Mouse (Mus musculus) myocyte (in vitro differentiated cells): ENCODE data around the gene Terb1. TPM values are rescaled to one million over a fixed set of nuclear protein-coding genes. Genes with fewer than 3 reads are reported as not detected.

ENCODE experiments used
- H3K27me3 ChIP-seq: one replicate; pipeline ENCODE4 v1.6.1; 2011; ENCODE audit not compliant: control insufficient read depth, insufficient read depth, insufficient read length
- H3K36me3 ChIP-seq: one replicate; pipeline ENCODE4 v1.6.1; 2011; ENCODE audit not compliant: control insufficient read depth, insufficient read depth
- H3K4me2 ChIP-seq: one replicate; pipeline ENCODE4 v1.6.1; 2011; ENCODE audit warnings: low read depth, control low read depth
- H3K4me3 ChIP-seq: one replicate; pipeline ENCODE4 v1.5.1; 2011; ENCODE audit warnings: mild to moderate bottlenecking, control low read depth, moderate library complexity
- H3K79me2 ChIP-seq: one replicate; pipeline ENCODE4 v1.6.1; 2011; ENCODE audit not compliant: control insufficient read depth, insufficient read depth
- H3ac ChIP-seq: one replicate; pipeline ENCODE4 v1.6.1; 2011; ENCODE audit not compliant: control insufficient read depth, insufficient read length
- CEBPB ChIP-seq: IDR thresholded peaks from 2 replicates; pipeline ENCODE4 v1.6.1; 2011; ENCODE audit warnings: mild to moderate bottlenecking, moderate library complexity; ENCODE audit not compliant: poor library complexity, insufficient read depth, severe bottlenecking
- E2F4 ChIP-seq: IDR thresholded peaks from one replicate; pipeline ENCODE4 v1.6.1; 2011; ENCODE audit warnings: mild to moderate bottlenecking, control low read depth, moderate library complexity; ENCODE audit not compliant: insufficient read depth
- MAX ChIP-seq: IDR thresholded peaks from one replicate; pipeline ENCODE4 v1.6.1; 2011; ENCODE audit warnings: low read depth, mild to moderate bottlenecking, control low read depth
- MYOD1 ChIP-seq, 3 experiments: IDR thresholded peaks; one replicate each; pipeline ENCODE4 v1.6.1; 2011; ENCODE audit warnings: control low read depth in 2 of 3, low read depth in 2 of 3, mild to moderate bottlenecking in 2 of 3, moderate library complexity in 1 of 3; ENCODE audit not compliant: insufficient read length in 2 of 3, control insufficient read depth in 1 of 3
- MYOG ChIP-seq, 3 experiments: IDR thresholded peaks; one replicate each; pipeline ENCODE4 v1.6.1; 2011; ENCODE audit warnings: control low read depth in 2 of 3, low read depth in 2 of 3, mild to moderate bottlenecking in 2 of 3; ENCODE audit not compliant: insufficient read length in 2 of 3, control insufficient read depth in 1 of 3, insufficient read depth in 1 of 3
- POLR2A ChIP-seq: IDR thresholded peaks from one replicate; pipeline ENCODE4 v1.6.1; 2011; ENCODE audit warnings: low read depth, mild to moderate bottlenecking, control low read depth, moderate library complexity; ENCODE audit not compliant: insufficient read length
- POLR2AphosphoS2 ChIP-seq: IDR thresholded peaks from one replicate; pipeline ENCODE4 v1.6.1; 2011; ENCODE audit warnings: low read depth, control low read depth; ENCODE audit not compliant: insufficient read length
- REST ChIP-seq: IDR thresholded peaks from one replicate; pipeline ENCODE4 v1.6.1; 2011; ENCODE audit warnings: mild to moderate bottlenecking, control low read depth, moderate library complexity; ENCODE audit not compliant: insufficient read depth, insufficient read length
- SRF ChIP-seq: IDR thresholded peaks from one replicate; pipeline ENCODE4 v1.6.1; 2011; ENCODE audit warnings: low read depth; ENCODE audit not compliant: control insufficient read depth, insufficient read length
- TCF12 ChIP-seq: IDR thresholded peaks from one replicate; pipeline ENCODE4 v1.6.1; 2011; ENCODE audit warnings: mild to moderate bottlenecking, control low read depth; ENCODE audit not compliant: poor library complexity, insufficient read depth, severe bottlenecking
- TCF3 ChIP-seq: IDR thresholded peaks from one replicate; pipeline ENCODE4 v1.6.1; 2011; ENCODE audit warnings: low read depth, control low read depth; ENCODE audit not compliant: insufficient read length
- USF1 ChIP-seq: IDR thresholded peaks from one replicate; pipeline ENCODE4 v1.6.1; 2011; ENCODE audit warnings: low read depth, mild to moderate bottlenecking, control low read depth, moderate library complexity
- polyA plus RNA-seq: library from polyadenylated mRNA; unstranded; fragments of >200 nt; fragmentation: generic; extraction: Trizol; gene quantifications from one replicate; pipeline ENCODE4 v1.2.1, GENCODE M21; 2012; ENCODE audit warnings: missing spikeins

Gene Terb1
- polyA plus RNA-seq, 1 experiment = not detected

DNA sequence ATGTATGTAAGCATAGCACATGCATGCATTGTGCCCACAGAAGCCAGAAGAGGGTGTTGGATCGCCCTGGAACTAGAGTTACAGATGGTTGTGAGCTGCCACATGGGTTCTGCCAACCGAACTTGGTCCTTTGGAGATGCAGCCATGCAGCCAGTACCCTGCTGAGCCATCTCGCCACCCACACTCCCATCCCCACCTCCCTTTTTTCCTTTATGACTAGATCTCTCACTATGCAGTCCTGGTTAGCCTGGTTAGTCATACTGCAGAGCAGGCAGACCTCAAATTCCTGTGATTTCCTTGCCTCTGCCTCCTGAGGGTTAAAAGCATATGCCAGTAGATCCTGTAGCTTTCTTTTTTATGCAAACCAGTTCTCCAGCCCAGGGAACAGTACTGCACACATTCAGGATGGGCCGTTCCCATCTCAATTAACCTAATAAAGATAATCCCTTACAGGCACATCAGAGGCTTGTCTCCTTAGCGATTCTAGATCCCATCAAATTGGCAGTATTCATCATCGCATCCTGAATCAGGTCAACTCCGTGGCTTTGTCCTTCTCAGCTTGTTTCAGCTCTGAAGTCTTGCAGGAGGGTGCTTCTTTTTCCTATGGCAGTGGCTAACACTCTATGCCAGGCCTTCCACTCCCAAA is 99.0 kb downstream of the Terb1 start:
- no peaks in the 10 kb centered on the region for H3K36me3 ChIP-seq
- no peak for TF ChIP-seq REST
- TF ChIP-seq MYOD1 (IDR thresholded peaks at IDR 0.05; ENCODE audit: control insufficient read depth in 1 of 3, insufficient read length in 2 of 3, low read depth in 2 of 3) = peak in 1 of 3 experiments; percentile 8
- peak; percentile 23 for TF ChIP-seq POLR2AphosphoS2
- no peak overlapping the region for H3ac ChIP-seq
- no peaks in the 10 kb centered on the region for H3K79me2 ChIP-seq
- H3K4me3 ChIP-seq = no peak overlapping the region
- H3K27me3 ChIP-seq = no peaks in the 10 kb centered on the region
- H3K4me2 ChIP-seq = peak overlapping the region; percentile 52

DNA sequence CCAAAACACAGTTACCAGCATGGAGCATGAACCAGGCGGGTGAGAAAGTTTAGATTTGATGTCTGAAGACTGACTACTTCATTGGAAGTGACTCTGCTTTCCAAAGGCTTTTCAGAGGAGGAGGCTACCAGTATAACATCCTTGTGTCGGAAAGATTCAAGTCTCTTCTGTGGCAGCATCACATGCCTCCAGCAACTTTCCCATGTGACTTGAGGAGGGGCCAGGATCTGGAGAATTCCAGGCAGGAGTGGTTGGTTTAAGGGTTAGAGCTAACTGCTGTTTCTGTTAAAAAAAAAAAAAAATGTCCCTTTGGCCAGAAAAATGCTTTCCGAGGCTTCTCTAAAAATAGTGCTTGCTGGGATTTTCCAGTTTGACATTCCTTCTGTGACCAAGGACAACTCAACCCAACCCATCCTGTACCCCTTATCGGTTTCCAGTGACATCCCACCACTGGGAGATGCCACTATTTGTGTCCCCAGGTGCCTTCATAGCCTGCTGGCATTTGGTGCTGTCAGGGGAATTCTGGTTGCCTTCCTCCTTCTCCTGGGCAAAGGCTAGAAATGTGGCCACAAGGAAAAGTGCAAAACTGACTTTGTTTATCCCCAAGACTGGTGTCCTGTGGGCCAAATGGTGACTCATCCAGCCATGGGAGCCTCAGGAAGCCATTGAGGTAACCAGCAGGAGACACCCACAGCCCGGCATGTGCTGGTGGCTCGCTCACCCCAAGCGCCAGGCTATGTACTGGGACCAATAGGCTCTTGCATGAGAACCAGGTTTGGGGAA is 101.2 kb downstream of the Terb1 start:
- Histone ChIP-seq H3K79me2 (no peaks in the 10 kb centered on the region), H3K36me3 (no peaks in the 10 kb centered on the region), H3K27me3 (no peaks in the 10 kb centered on the region), H3ac (no peak overlapping the region), H3K4me3 (no peak overlapping the region), H3K4me2 (peak overlapping the region; percentile 34)
- TF ChIP-seq SRF (no peak), POLR2A (no peak), USF1 (peak; percentile 67), MYOD1 (IDR thresholded peaks at IDR 0.05; ENCODE audit: control insufficient read depth in 1 of 3, insufficient read length in 2 of 3, low read depth in 2 of 3) (no peak), TCF12 (no peak), MYOG (IDR thresholded peaks at IDR 0.05; ENCODE audit: control insufficient read depth in 1 of 3, insufficient read depth in 1 of 3, insufficient read length in 2 of 3, low read depth in 2 of 3) (no peak)

DNA sequence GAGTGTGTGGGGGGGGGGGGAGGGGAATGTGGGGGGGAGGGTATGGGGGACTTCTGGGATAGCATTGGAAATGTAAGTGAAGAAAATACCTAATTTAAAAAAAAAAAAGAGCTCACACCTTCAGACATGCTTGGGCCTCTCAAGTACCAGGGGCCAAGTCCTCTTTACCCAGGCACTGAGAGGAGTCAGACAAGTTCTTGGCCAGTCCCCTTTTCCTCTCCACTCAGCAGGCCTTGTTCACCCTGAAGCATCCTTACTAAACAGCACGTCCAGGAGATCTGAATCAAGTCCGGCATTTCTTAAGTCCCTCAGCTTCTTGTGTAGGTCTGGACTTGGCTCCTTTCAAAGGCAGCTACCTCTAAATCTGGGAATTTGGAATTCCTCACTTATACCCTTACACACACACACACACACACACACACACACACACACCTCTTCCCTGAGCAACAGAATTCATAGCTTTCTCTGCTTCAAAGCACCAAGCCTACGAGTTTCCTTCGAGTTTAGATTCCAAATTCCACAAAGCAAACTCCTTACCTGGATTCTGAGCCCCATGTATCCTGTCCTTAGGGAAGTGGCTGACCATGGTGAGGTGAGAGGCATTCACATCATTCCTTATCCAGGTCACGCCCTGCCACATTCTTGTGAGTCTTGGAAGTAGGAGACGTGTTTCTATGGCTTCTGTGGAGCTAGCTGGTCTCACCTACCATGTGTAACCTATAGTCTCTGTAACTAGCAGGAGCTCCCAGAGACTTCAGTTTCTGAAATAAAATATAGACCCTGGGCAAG is 103.2 kb downstream of the Terb1 start:
- no peaks in the 10 kb centered on the region for H3K36me3 ChIP-seq
- no peak overlapping the region for H3K4me3 ChIP-seq
- TF ChIP-seq POLR2AphosphoS2 = no peak
- TF ChIP-seq MYOD1 (IDR thresholded peaks at IDR 0.05; ENCODE audit: control insufficient read depth in 1 of 3, insufficient read length in 2 of 3, low read depth in 2 of 3) = no peak
- no peak for TF ChIP-seq TCF12
- no peak for TF ChIP-seq E2F4
- no peak for TF ChIP-seq POLR2A
- no peak for TF ChIP-seq CEBPB
- no peak overlapping the region for H3ac ChIP-seq
- no peaks in the 10 kb centered on the region for H3K27me3 ChIP-seq
- no peaks in the 10 kb centered on the region for H3K79me2 ChIP-seq
- H3K4me2 ChIP-seq = no peak overlapping the region

DNA sequence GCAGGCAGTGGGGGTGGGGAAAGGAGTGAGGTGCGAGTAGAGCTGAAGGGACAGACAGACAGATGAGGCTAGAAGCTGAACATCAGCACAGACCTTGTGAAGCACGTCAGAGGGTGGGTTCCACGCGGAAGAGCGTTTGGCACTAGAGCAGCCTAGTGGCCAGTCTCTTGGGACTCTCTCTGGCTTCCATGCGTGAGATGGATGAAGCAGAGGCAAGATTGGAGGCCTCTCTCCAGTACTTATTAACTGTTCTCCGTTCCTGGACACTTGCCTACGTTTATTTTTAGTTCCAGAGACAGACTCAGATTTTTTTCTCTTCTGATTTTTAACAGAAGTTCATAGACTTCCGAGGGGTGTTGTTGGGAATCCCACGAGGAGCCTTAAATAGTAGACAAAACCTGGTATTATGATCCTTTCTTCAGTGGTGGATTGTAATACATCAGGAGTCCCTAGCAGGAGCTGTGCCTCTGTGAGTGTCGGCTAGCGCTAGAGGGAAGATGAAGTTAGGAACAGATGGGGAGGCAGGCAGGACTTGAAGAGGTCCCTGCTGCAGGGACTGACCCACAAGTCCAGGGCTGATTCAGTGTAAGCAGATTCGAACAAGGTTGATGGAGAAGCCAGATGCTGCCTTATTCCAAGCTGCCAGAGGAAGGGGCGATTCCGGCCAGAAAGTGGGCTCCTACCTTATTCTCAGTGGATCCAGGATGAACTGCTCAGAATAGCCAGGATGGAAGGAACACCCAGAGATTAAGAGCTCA is 104.1 kb downstream of the Terb1 start:
- Histone ChIP-seq H3ac (no peak overlapping the region), H3K4me3 (no peak overlapping the region), H3K36me3 (no peaks in the 10 kb centered on the region), H3K27me3 (no peaks in the 10 kb centered on the region), H3K79me2 (no peaks in the 10 kb centered on the region), H3K4me2 (no peak overlapping the region)
- TF ChIP-seq CEBPB = no peak
- TF ChIP-seq MAX = no peak
- TF ChIP-seq MYOG (IDR thresholded peaks at IDR 0.05; ENCODE audit: control insufficient read depth in 1 of 3, insufficient read depth in 1 of 3, insufficient read length in 2 of 3, low read depth in 2 of 3) = no peak
- TF ChIP-seq REST = no peak
- no peak for TF ChIP-seq TCF12
- no peak for TF ChIP-seq USF1
- no peak for TF ChIP-seq TCF3
- TF ChIP-seq E2F4 = no peak
- no peak for TF ChIP-seq POLR2A
- no peak for TF ChIP-seq POLR2AphosphoS2
- no peak for TF ChIP-seq SRF
- TF ChIP-seq MYOD1 (IDR thresholded peaks at IDR 0.05; ENCODE audit: control insufficient read depth in 1 of 3, insufficient read length in 2 of 3, low read depth in 2 of 3) = no peak

DNA sequence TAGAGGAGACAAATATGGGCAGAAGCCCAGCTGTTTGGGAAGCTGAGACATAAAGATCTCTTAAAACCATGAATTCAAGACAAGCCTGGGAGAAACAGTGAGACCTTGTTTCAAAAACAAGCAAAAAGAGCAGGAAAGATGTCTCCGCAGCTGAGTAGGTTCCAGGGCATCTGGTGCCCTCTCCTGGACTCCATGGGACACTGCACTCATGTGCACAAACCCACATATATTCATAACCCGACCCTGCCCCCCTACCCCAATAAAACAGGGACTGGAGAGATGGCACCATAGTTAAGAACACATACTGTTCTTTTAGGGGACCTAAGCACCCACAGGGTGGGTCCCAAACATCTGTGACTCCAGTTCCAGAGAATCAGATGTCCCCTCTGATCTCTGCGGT is 106.1 kb downstream of the Terb1 start:
- H3K36me3 ChIP-seq = no peaks in the 10 kb centered on the region
- no peak overlapping the region for H3K4me3 ChIP-seq
- no peak overlapping the region for H3ac ChIP-seq
- no peak for TF ChIP-seq POLR2AphosphoS2
- TF ChIP-seq REST = no peak
- TF ChIP-seq SRF = no peak
- TF ChIP-seq MYOG (IDR thresholded peaks at IDR 0.05; ENCODE audit: control insufficient read depth in 1 of 3, insufficient read depth in 1 of 3, insufficient read length in 2 of 3, low read depth in 2 of 3) = no peak
- TF ChIP-seq E2F4 = no peak
- no peak for TF ChIP-seq TCF3
- TF ChIP-seq CEBPB = no peak
- TF ChIP-seq POLR2A = no peak
- no peak for TF ChIP-seq TCF12
- H3K4me2 ChIP-seq = no peak overlapping the region
- H3K79me2 ChIP-seq = no peaks in the 10 kb centered on the region
- no peaks in the 10 kb centered on the region for H3K27me3 ChIP-seq
